Mouse (Mus musculus) spleen, adult 2 months (tissue): Measurements from ENCODE around the gene Nav2. TPM values are rescaled to one million over a fixed set of nuclear protein-coding genes. Genes with fewer than 3 reads are reported as not detected.

Experiments used
- DNase-seq, 2 experiments: peaks; one replicate each; pipeline versions ENCODE4 v3.0.0 to v3.0.0-alpha.2; 2012 to 2021; ENCODE audit warnings: low spot score in 2 of 2, low read depth in 1 of 2
- H3K27ac ChIP-seq: fragments of 200-500 bp; 2 replicates; pipeline ENCODE4 v1.5.1; 2012; ENCODE audit warnings: low read length, inconsistent platforms; ENCODE audit not compliant: insufficient read depth
- H3K27me3 ChIP-seq: fragments of 200-500 bp; 2 replicates; pipeline ENCODE4 v1.6.1; 2012; ENCODE audit warnings: mild to moderate bottlenecking, moderate library complexity, low read length, inconsistent platforms; ENCODE audit not compliant: control insufficient read depth, insufficient read depth
- H3K36me3 ChIP-seq: fragments of 200-500 bp; 2 replicates; pipeline ENCODE4 v1.6.1; 2012; ENCODE audit warnings: mild to moderate bottlenecking, low read length, inconsistent platforms; ENCODE audit not compliant: control insufficient read depth, insufficient read depth
- H3K4me1 ChIP-seq: fragments of 200-500 bp; 2 replicates; pipeline ENCODE4 v1.6.1; 2011; ENCODE audit warnings: inconsistent platforms; ENCODE audit not compliant: control insufficient read depth, insufficient read depth, insufficient read length
- H3K4me3 ChIP-seq: fragments of 200-500 bp; 2 replicates; pipeline ENCODE4 v1.5.1; 2011; ENCODE audit warnings: mild to moderate bottlenecking, inconsistent platforms; ENCODE audit not compliant: insufficient read depth, insufficient read length; ENCODE audit errors: extremely low read depth
- CTCF ChIP-seq: fragments of 200-500 bp; IDR thresholded peaks from 2 replicates; pipeline ENCODE4 v1.5.1; 2011; ENCODE audit warnings: mild to moderate bottlenecking, inconsistent platforms; ENCODE audit not compliant: insufficient read depth, insufficient read length, insufficient replicate concordance; ENCODE audit errors: extremely low read depth
- POLR2A ChIP-seq: fragments of 200-500 bp; IDR thresholded peaks from 2 replicates; pipeline ENCODE4 v1.6.1; 2011; ENCODE audit warnings: low read depth, low read length, inconsistent platforms
- WGBS: fragments of 180-500 bp; shearing (Covaris S2); methylation state at CpG from one replicate; pipeline ENCODE4 v1.1.7; 2018; 5-methylcytosine and 5-hydroxymethylcytosine counted together
- polyA plus RNA-seq: library from polyadenylated mRNA; depleted of rRNA; stranded (reverse); fragments of >200 nt; gene quantifications from 2 replicates; pipeline ENCODE4 v1.2.3, GENCODE M21; 2012

Gene Nav2
- polyA plus RNA-seq, 1 experiment: 3.5 TPM

DNA sequence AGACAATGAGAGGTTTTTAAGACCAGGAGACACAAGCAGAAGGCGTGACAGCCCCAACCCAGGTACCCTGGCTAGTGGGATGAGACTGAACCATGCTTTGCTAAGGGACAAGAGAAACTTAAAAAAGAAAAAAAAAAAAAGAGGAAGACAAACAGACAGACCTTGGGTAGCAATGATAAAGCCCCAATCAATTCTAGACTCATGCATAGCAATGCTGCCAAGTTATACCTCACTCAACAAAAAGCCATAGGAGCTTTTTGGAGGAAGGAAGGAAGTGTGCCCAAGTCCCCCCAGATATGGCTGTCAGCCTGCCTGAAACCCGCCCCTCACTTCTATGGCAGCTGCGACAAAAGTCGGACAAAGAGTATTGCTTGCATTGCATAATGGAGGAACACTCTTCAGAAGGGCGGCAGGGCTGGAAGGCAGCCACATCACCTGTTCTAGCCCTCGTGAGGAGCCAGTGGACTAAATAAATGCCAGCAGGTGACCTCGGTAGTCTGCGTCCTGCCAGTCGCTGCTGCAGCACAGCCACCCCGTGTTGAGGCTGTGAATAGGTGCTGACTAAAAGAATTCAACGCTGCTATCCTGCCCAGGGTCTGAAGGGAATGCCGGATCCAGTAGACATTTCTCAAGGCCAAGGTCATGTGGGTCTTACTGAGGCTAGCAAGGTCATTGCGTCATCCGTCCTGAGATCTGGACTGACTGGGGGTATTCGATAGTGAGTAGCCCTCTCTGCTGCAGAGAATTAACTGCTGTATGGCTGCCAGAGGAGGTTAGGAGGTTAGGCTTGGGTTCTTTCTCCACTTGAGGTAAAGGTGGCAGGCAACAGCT is 696.7 kb downstream of the Nav2 start:
- no peaks in the 10 kb centered on the region for H3K27me3 ChIP-seq
- WGBS: 74% methylated on average over 15 of the region's 15 CpGs
- H3K27ac ChIP-seq: no peak overlapping the region
- TF ChIP-seq CTCF (no peak), POLR2A (no peak)
- no peak for DNase-seq
- no peak overlapping the region for H3K4me3 ChIP-seq
- peaks cover 10% of the 10 kb centered on the region; the same call in 1 of the 2 replicates for H3K4me1 ChIP-seq
- no peaks in the 10 kb centered on the region for H3K36me3 ChIP-seq

DNA sequence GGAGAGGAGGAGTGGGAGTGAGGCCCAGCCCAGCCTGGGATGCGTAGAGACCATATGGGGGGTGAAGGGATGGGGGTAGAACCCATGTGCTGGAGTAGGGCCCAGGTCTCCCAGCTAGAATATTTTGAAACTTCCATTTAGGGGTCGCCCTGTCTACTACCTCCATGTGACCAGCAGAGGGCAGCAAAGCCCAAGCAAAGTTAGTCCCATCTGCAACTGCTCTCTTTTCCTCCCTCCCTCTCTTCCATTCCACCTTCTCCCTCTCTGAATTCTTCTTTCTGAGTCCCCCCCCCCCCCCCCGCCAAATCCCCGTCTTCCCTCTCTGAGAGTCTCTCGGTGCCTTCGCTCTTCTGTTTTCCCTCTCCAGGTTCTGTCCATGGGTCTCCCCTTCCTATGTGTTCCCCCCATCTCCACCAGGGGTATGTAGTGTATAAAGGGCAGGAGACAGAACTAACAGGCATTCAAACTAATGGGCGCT is 707.8 kb downstream of the Nav2 start:
- TF ChIP-seq POLR2A: no peak
- peak; percentile 75; the same call in 1 of the 2 replicates for TF ChIP-seq CTCF
- WGBS: 6% methylated on average over 6 of the region's 7 CpGs
- H3K27ac ChIP-seq: no peak overlapping the region
- no peak overlapping the region for H3K4me3 ChIP-seq
- no peaks in the 10 kb centered on the region for H3K4me1 ChIP-seq
- no peaks in the 10 kb centered on the region for H3K36me3 ChIP-seq
- no peaks in the 10 kb centered on the region for H3K27me3 ChIP-seq
- DNase-seq: peak in 1 of 2 experiments; percentile 45

DNA sequence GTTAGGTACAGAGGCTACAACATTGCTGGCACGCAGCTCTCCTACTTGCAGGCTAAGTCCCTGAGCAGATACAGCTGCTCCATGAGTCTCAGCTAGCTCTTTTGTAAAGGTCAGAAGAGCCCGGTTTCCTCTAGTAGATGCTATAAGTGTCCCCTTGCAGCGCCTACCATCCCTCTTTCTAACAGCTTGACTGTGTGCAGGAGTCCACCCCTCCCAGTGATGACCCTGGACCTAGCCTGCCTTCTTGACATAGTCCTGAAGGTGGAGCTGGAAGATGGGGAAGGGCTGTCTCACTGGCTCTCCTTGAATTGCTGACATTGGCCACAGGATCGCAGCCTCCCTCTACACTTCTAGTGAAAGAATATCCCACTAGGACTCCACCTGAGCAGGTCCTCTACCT is 708.6 kb downstream of the Nav2 start:
- H3K4me3 ChIP-seq: no peak overlapping the region
- no peak overlapping the region for H3K27ac ChIP-seq
- DNase-seq: no peak
- WGBS: 90% methylated on average over 4 of the region's 4 CpGs
- no peaks in the 10 kb centered on the region for H3K4me1 ChIP-seq
- TF ChIP-seq CTCF (no peak), POLR2A (no peak)
- H3K36me3 ChIP-seq: no peaks in the 10 kb centered on the region
- no peaks in the 10 kb centered on the region for H3K27me3 ChIP-seq

DNA sequence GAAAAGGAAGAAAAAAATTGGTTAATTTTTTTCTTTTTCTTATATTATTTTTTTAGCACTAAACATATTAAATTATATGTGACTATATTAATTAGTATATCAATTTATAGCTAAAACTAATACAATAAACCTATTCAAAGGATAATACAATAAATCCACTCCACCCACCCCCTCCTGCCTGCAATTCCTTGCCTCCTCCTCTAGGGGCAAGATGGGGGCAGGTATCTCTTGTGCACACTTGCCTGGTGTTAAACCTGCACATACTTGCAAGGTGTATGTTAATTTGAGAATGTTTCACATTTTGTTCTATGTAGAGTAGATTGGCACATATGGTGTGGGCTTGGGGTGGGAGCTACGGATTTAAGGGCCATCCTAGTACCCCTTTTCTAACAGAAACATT is 711.6 kb downstream of the Nav2 start:
- 79% methylated on average over 1 of the region's 1 CpGs for WGBS
- Histone ChIP-seq H3K27me3 (no peaks in the 10 kb centered on the region), H3K4me1 (no peaks in the 10 kb centered on the region), H3K27ac (no peak overlapping the region), H3K4me3 (no peak overlapping the region), H3K36me3 (no peaks in the 10 kb centered on the region)
- TF ChIP-seq CTCF (no peak), POLR2A (no peak)
- no peak for DNase-seq

DNA sequence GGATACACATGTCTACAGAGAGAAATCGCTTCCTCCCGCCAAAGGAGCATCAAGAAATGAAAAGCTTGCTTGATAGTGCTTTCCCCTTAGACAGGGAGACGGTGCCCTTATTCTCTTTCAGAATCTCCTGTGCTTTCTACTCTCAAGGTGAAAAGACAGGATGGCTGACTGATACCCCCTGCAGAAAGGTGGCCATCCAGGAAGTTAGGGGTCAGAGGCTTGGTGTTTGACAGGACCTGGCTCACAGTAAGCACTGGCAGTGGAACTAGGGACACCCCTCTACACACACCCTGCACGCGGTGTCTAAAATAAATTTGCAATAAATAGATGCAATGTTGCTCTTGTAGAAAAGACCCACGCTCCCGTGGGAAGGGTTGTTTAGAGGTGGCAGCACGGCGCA is 723.4 kb downstream of the Nav2 start:
- H3K4me1 ChIP-seq: peaks cover 14% of the 10 kb centered on the region
- no peaks in the 10 kb centered on the region for H3K36me3 ChIP-seq
- WGBS: 41% methylated on average over 9 of the region's 9 CpGs
- H3K27ac ChIP-seq: no peak overlapping the region
- DNase-seq: no peak
- peaks cover 21% of the 10 kb centered on the region for H3K27me3 ChIP-seq
- TF ChIP-seq CTCF: no peak
- TF ChIP-seq POLR2A: no peak
- no peak overlapping the region for H3K4me3 ChIP-seq

DNA sequence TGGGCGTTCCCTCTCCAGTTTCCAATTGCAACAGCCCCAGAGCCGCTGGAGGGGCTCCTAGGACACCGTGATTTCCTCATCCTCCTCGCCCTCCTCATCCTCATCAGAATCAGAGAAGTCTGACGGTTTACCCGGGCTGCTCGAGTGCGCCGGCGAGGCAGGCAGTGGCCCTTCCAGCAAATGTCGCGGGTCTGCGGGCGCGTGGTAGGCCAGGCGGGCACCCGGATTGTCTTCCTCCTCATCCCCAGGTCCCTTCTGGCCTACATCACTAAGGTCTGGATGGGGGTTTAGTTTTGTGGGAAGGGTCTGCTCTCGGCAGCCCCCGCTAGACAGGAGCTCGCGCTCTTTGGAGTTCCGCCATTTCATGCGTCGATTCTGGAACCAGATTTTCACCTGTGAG is 723.9 kb downstream of the Nav2 start:
- no peaks in the 10 kb centered on the region for H3K36me3 ChIP-seq
- H3K4me1 ChIP-seq: peaks cover 14% of the 10 kb centered on the region
- DNase-seq: no peak
- WGBS: 17% methylated on average over 24 of the region's 24 CpGs
- no peak overlapping the region for H3K4me3 ChIP-seq
- no peak for TF ChIP-seq POLR2A
- TF ChIP-seq CTCF: no peak
- H3K27me3 ChIP-seq: peaks cover 23% of the 10 kb centered on the region
- no peak overlapping the region for H3K27ac ChIP-seq
